Mouse (Mus musculus): ENCODE results near the gene Slc44a5. TPM values are rescaled to one million over a fixed set of nuclear protein-coding genes. Genes with fewer than 3 reads are reported as not detected.
"Not testable (repeated sequence)": the region's sequence is repeated elsewhere in the genome, so short reads cannot be mapped to it uniquely, and the experiment has no call there.

Gene Slc44a5
- polyA plus RNA-seq, 1 experiment from 2014 or later = 0.53 TPM

DNA sequence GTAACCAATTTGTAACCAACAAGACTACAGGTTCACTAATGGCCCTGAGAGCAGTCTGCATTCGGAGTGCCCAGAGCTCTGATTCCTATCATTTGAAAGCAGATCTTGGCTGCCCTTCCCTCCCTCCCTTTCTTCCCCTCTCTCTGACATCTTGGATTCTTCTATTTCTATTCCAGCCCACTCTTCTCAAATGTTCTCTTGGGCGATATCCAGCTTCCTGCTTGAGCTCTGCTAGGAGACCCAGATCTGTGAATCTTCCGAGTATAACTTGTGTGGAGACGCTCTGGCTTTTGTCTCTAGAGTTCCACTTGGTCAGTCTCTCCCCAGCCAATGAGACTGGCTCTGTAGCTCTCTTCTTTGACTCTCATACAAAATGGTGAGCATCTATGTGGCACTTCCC, 169.4 kb downstream of the Slc44a5 start:
- no peaks in the 10 kb centered on the region for H3K36me3 ChIP-seq (ENCODE audit: control insufficient read depth, insufficient read depth, low read length)
- no peak for DNase-seq (ENCODE audit: low spot score)
- no peak overlapping the region for H3K4me2 ChIP-seq (replicated peaks; ENCODE audit: low read depth)
- no peak overlapping the region for H3K27ac ChIP-seq (replicated peaks)
- no peak for TF ChIP-seq CTCF (IDR thresholded peaks at IDR 0.05; ENCODE audit: low read depth)
- no peak for TF ChIP-seq EP300 (optimal IDR thresholded peaks at IDR 0.05)
- 56% methylated on average over 4 of the region's 4 CpGs for WGBS
- no peak overlapping the region for H3K4me3 ChIP-seq (ENCODE audit: low read depth, low read length)
- no peaks in the 10 kb centered on the region for H3K27me3 ChIP-seq (ENCODE audit: control insufficient read depth, insufficient read depth, low read length)
- H3K9me3 ChIP-seq (ENCODE audit: control insufficient read depth, low read length) = no peaks in the 10 kb centered on the region
- no peak for ATAC-seq (ENCODE audit: low FRiP score, low TSS enrichment)
- no peaks in the 10 kb centered on the region for H3K4me1 ChIP-seq (replicated peaks; ENCODE audit: control insufficient read depth, insufficient read depth)
- H3K9ac ChIP-seq (ENCODE audit: low read length) = no peak overlapping the region

DNA sequence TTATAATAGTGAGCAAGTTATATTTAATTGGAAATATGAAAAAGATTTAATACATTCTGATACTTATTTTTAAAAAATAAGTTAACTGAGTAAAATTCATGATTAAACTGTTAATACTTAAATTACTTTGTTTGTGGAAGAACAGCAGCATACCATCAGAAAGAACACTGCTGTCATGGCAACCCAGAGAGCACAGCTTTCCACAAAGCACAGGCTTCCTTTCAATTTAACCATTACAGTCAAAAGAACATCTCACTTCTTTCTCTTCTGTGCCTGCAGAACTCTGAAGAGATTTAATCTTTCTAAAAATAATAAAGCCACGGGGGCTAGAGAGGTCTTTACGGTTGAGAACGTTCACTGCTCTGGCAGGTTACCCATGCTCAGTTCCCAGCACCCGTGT, 172.5 kb downstream of the Slc44a5 start:
- H3K36me3 ChIP-seq (ENCODE audit: control insufficient read depth, insufficient read depth, low read length) = no peaks in the 10 kb centered on the region
- H3K9ac ChIP-seq (ENCODE audit: low read length) = no peak overlapping the region
- H3K9me3 ChIP-seq (ENCODE audit: control insufficient read depth, low read length) = no peaks in the 10 kb centered on the region
- TF ChIP-seq CTCF (IDR thresholded peaks at IDR 0.05; ENCODE audit: low read depth) = no peak
- TF ChIP-seq EP300 (optimal IDR thresholded peaks at IDR 0.05) = no peak
- DNase-seq (ENCODE audit: low spot score) (no peak), ATAC-seq (ENCODE audit: low FRiP score, low TSS enrichment) (no peak)
- no peak overlapping the region for H3K4me3 ChIP-seq (ENCODE audit: low read depth, low read length)
- H3K4me1 ChIP-seq (replicated peaks; ENCODE audit: control insufficient read depth, insufficient read depth) = no peaks in the 10 kb centered on the region
- 77% methylated on average over 4 of the region's 4 CpGs for WGBS
- H3K4me2 ChIP-seq (replicated peaks; ENCODE audit: low read depth) = no peak overlapping the region
- no peak overlapping the region for H3K27ac ChIP-seq (replicated peaks)
- H3K27me3 ChIP-seq (ENCODE audit: control insufficient read depth, insufficient read depth, low read length) = no peaks in the 10 kb centered on the region

DNA sequence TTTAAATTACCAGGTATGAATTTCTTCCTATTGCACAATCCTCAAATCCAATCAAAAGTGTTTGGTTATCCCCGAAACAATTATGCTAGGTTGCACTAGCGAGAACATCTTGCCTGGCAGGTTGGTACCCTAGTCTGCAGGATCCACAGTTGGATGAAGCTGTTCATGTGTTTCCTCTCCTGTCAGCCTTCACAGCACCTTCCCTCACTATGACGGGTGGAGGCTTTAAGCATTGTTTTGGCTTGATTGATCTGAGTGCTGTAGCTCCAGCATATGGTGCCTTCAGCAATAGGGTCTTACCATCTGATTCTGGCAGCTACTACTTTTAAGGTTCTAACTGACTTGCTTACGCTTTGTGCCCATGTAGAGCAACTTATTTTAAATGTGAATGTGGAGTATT, 176.5 kb downstream of the Slc44a5 start:
- H3K4me3 ChIP-seq (ENCODE audit: low read depth, low read length) = no peak overlapping the region
- no peak overlapping the region for H3K4me2 ChIP-seq (replicated peaks; ENCODE audit: low read depth)
- TF ChIP-seq CTCF (IDR thresholded peaks at IDR 0.05; ENCODE audit: low read depth) = no peak
- TF ChIP-seq EP300 (optimal IDR thresholded peaks at IDR 0.05) = no peak
- H3K36me3 ChIP-seq (ENCODE audit: control insufficient read depth, insufficient read depth, low read length) = no peaks in the 10 kb centered on the region
- H3K4me1 ChIP-seq (replicated peaks; ENCODE audit: control insufficient read depth, insufficient read depth) = no peaks in the 10 kb centered on the region
- DNase-seq (ENCODE audit: low spot score) (no peak), ATAC-seq (ENCODE audit: low FRiP score, low TSS enrichment) (no peak)
- no peak overlapping the region for H3K27ac ChIP-seq (replicated peaks)
- no peaks in the 10 kb centered on the region for H3K27me3 ChIP-seq (ENCODE audit: control insufficient read depth, insufficient read depth, low read length)
- WGBS = 79% methylated on average over 4 of the region's 4 CpGs
- no peaks in the 10 kb centered on the region for H3K9me3 ChIP-seq (ENCODE audit: control insufficient read depth, low read length)
- H3K9ac ChIP-seq (ENCODE audit: low read length) = no peak overlapping the region

GRCm38 (mm10) chr3:154153541-154153940, 180.3 kb downstream of the Slc44a5 start:
- H3K36me3 ChIP-seq (ENCODE audit: control insufficient read depth, insufficient read depth, low read length); H3K4me1 ChIP-seq (replicated peaks; ENCODE audit: control insufficient read depth, insufficient read depth); H3K4me2 ChIP-seq (replicated peaks; ENCODE audit: low read depth); H3K9me3 ChIP-seq (ENCODE audit: control insufficient read depth, low read length); H3K27ac ChIP-seq (replicated peaks); DNase-seq (ENCODE audit: low spot score); ATAC-seq (ENCODE audit: low FRiP score, low TSS enrichment); H3K27me3 ChIP-seq (ENCODE audit: control insufficient read depth, insufficient read depth, low read length); H3K9ac ChIP-seq (ENCODE audit: low read length); H3K4me3 ChIP-seq (ENCODE audit: low read depth, low read length): not testable (repeated sequence)
- WGBS = 75% methylated on average over 3 of the region's 3 CpGs

DNA sequence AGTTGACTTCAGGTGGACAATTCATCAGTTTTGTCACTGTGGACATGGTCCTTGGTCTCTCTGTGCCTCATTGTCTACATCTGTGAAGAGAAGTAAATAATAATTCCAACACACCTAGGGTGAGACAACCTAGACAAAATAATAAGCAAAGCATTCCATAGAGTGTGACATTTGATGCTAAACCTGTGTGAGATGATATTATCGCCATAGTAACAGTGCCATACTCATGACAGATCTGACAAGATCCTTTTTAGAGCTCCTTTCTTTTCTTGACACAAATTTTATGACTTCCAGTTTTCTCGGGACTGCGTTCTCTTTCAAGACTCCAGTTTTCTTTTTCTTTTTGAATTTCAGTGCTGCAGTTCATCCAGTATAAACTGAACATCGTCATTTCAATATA, 192.6 kb downstream of the Slc44a5 start:
- no peak for ATAC-seq (ENCODE audit: low FRiP score, low TSS enrichment)

GRCm38 (mm10) chr3:154171881-154172592, 198.8 kb downstream of the Slc44a5 start:
- no peaks in the 10 kb centered on the region for H3K9me3 ChIP-seq (ENCODE audit: control insufficient read depth, low read length)
- no peak overlapping the region for H3K4me3 ChIP-seq (ENCODE audit: low read depth, low read length)
- no peak for TF ChIP-seq EP300 (optimal IDR thresholded peaks at IDR 0.05)
- no peak for TF ChIP-seq CTCF (IDR thresholded peaks at IDR 0.05; ENCODE audit: low read depth)
- H3K4me1 ChIP-seq (replicated peaks; ENCODE audit: control insufficient read depth, insufficient read depth) = no peaks in the 10 kb centered on the region
- ATAC-seq (ENCODE audit: low FRiP score, low TSS enrichment) (no peak), DNase-seq (ENCODE audit: low spot score) (no peak)
- no peak overlapping the region for H3K4me2 ChIP-seq (replicated peaks; ENCODE audit: low read depth)
- H3K9ac ChIP-seq (ENCODE audit: low read length) = no peak overlapping the region
- H3K36me3 ChIP-seq (ENCODE audit: control insufficient read depth, insufficient read depth, low read length) = no peaks in the 10 kb centered on the region
- 62% methylated on average over 10 of the region's 10 CpGs for WGBS
- H3K27me3 ChIP-seq (ENCODE audit: control insufficient read depth, insufficient read depth, low read length) = no peaks in the 10 kb centered on the region
- H3K27ac ChIP-seq (replicated peaks) = no peak overlapping the region

More for the DNA sequence above, 192.6 kb downstream of the Slc44a5 start:
- Histone ChIP-seq H3K36me3 (ENCODE audit: control insufficient read depth, insufficient read depth, low read length) (no peaks in the 10 kb centered on the region), H3K4me2 (replicated peaks; ENCODE audit: low read depth) (no peak overlapping the region), H3K4me3 (ENCODE audit: low read depth, low read length) (no peak overlapping the region), H3K9me3 (ENCODE audit: control insufficient read depth, low read length) (no peaks in the 10 kb centered on the region), H3K4me1 (replicated peaks; ENCODE audit: control insufficient read depth, insufficient read depth) (no peaks in the 10 kb centered on the region), H3K27ac (replicated peaks) (no peak overlapping the region), H3K27me3 (ENCODE audit: control insufficient read depth, insufficient read depth, low read length) (no peaks in the 10 kb centered on the region), H3K9ac (ENCODE audit: low read length) (no peak overlapping the region)
- TF ChIP-seq CTCF (IDR thresholded peaks at IDR 0.05; ENCODE audit: low read depth) = no peak
- TF ChIP-seq EP300 (optimal IDR thresholded peaks at IDR 0.05) = no peak
- 74% methylated on average over 4 of the region's 4 CpGs for WGBS
- no peak for DNase-seq (ENCODE audit: low spot score)
